Mouse (Mus musculus): ENCODE data around the gene Cwc22.

The Cwc22 gene

GRCm38 (mm10) chr2:77945596-77946485 lies at the start of gene Cwc22:
Cwc22 (minus strand) TSS chr2:77946375.
- DNase-seq (ENCODE audit: inconsistent ontology term), result peak; percentile 90

- no peak for DNase-seq (ENCODE audit: inconsistent ontology term)
Measured at GRCm38 (mm10) chr2:77993727-77994401, 47.7 kb upstream of the Cwc22 start.

GRCm38 (mm10) chr2:77992951-77993604 lies 46.9 kb upstream of the Cwc22 start:
- DNase-seq (ENCODE audit: inconsistent ontology term), result no peak

- DNase-seq (ENCODE audit: inconsistent ontology term), result no peak
Measured at GRCm38 (mm10) chr2:77990820-77991219, 44.6 kb upstream of the Cwc22 start.

GRCm38 (mm10) chr2:77990121-77990520 lies 43.9 kb upstream of the Cwc22 start:
- DNase-seq (ENCODE audit: inconsistent ontology term), result no peak

- DNase-seq (ENCODE audit: inconsistent ontology term), result no peak
Measured at GRCm38 (mm10) chr2:77989390-77989789, 43.2 kb upstream of the Cwc22 start.

- DNase-seq (ENCODE audit: inconsistent ontology term), result no peak
Measured at GRCm38 (mm10) chr2:77985991-77986730, 40.0 kb upstream of the Cwc22 start.

GRCm38 (mm10) chr2:77984209-77984608 lies 38.0 kb upstream of the Cwc22 start:
- no peak for DNase-seq (ENCODE audit: inconsistent ontology term)

GRCm38 (mm10) chr2:77981826-77982225 lies 35.7 kb upstream of the Cwc22 start:
- DNase-seq (ENCODE audit: inconsistent ontology term), result no peak

GRCm38 (mm10) chr2:77980696-77981095 lies 34.5 kb upstream of the Cwc22 start:
- DNase-seq (ENCODE audit: inconsistent ontology term), result no peak

- DNase-seq (ENCODE audit: inconsistent ontology term), result no peak
Measured at GRCm38 (mm10) chr2:77979519-77979918, 33.3 kb upstream of the Cwc22 start.

- DNase-seq (ENCODE audit: inconsistent ontology term), result no peak
Measured at GRCm38 (mm10) chr2:77979081-77979480, 32.9 kb upstream of the Cwc22 start.

GRCm38 (mm10) chr2:77978256-77978655 lies 32.1 kb upstream of the Cwc22 start:
- DNase-seq (ENCODE audit: inconsistent ontology term), result no peak

GRCm38 (mm10) chr2:77976321-77976920 lies 30.2 kb upstream of the Cwc22 start:
- no peak for DNase-seq (ENCODE audit: inconsistent ontology term)

GRCm38 (mm10) chr2:77975606-77976005 lies 29.4 kb upstream of the Cwc22 start:
- no peak for DNase-seq (ENCODE audit: inconsistent ontology term)

GRCm38 (mm10) chr2:77974986-77975385 lies 28.8 kb upstream of the Cwc22 start:
- no peak for DNase-seq (ENCODE audit: inconsistent ontology term)

GRCm38 (mm10) chr2:77974366-77974765 lies 28.2 kb upstream of the Cwc22 start:
- DNase-seq (ENCODE audit: inconsistent ontology term), result no peak

- DNase-seq (ENCODE audit: inconsistent ontology term), result no peak
Measured at GRCm38 (mm10) chr2:77973296-77973695, 27.1 kb upstream of the Cwc22 start.

- no peak for DNase-seq (ENCODE audit: inconsistent ontology term)
Measured at GRCm38 (mm10) chr2:77972541-77972940, 26.4 kb upstream of the Cwc22 start.

GRCm38 (mm10) chr2:77971871-77972270 lies 25.7 kb upstream of the Cwc22 start:
- DNase-seq (ENCODE audit: inconsistent ontology term), result no peak

GRCm38 (mm10) chr2:77971361-77971760 lies 25.2 kb upstream of the Cwc22 start:
- DNase-seq (ENCODE audit: inconsistent ontology term), result no peak
